Mouse (Mus musculus) cerebellum, adult 11 months (tissue): ENCODE results near the gene Ifitm6.
"Not testable (repeated sequence)": the region's sequence is repeated elsewhere in the genome, so short reads cannot be mapped to it uniquely, and the experiment has no call there.

Experiments
- DNase-seq: peaks from one replicate; pipeline ENCODE4 v3.0.0; 2022

Gene Ifitm6

DNA sequence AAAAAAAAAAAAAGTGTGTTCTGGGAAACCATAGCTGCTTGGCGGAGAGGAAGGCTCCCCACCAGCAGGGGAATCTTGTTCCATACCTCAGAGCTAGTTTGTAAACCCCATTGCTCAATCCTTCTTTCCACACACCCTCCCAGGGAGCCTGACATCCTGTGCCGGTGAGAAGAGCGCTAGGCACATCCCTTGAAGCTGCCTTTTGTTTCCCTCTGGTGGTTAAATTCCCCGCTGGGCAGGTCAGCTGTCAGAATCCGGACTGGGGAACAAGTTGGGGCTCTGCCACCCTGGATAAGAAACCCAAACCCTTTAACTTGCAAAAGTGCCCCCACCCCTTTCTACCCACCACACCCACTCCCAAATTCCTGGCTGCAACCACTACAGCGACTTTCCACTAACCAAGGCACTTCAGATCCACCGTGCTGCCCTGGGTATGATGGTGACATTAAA lies 9.4 kb downstream of the Ifitm6 start:
- DNase-seq, result no peak

DNA sequence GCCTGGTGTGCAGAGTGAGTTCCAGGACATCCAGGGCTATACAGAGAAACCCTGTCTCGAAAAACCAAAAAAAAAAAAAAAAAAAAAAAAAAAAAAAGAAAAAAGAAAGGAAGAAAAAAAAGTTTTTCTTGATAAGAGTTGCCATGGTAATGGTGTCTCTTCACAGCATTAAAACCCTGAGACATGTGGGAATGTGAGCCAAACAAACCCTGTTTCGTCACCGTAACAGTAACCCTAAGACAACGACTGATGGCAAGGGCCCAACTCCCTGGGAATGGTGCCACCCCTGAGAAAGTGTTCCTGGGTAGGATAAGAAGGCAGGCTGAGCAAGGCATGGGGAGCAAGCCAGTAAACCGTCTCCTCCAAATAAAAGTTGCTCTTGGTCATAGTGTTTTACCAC lies 10.8 kb downstream of the Ifitm6 start:
- DNase-seq, result no peak

DNA sequence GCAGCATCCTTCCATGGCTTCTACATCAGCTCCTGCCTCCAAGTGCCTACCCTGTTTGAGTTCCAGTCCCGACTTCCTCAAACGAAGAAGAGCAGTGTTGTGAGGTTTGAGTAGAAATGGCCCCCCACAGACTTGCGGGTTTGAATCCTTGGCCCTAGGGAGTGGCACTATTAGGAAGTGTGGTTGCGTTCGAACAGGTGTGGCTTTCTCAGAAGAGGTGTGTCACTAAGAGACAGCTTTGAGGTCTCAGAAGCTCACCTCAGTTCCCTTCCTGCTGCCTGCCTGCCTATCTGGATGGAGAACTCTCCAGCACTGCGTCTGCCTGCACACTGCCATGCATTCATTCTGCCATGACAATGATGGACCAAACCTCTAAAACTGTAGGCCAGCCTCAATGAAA lies 11.3 kb downstream of the Ifitm6 start:
- DNase-seq, result no peak

DNA sequence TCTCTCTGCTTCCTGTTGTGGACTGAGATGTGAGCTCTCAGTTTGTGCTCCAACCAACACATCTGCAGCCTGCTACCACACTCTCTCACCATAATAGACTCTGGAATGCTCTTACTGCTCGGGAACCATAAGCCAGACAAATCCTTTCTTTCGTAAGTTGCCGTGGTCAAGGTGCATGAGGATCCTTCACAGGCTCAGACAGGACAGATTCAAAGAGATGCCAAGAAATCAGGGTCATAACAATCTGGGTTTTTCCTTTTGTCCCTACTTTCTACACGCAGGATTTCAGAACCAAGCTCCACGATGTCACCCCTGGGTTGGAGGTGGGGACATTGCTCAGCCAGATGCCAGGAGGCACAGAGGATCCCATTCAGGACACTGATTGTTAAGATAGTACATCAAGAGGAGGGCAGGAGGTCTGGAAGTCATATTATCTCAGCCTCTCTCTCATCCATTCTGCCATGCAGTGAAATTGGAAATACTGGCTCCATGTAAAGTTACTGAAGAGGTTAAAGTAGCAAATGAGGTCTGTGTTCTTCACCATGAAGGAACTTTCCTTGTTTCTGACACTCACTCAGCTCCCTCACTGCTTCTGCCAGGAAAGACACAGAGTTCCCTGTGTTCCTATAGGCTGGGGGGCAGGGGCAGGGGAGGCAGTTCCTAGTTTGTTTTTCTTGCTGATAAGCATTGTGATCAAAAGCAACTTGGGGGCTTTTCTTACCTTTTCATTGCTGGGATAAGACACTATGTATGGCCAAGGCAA lies 14.3 kb downstream of the Ifitm6 start:
- no peak for DNase-seq

DNA sequence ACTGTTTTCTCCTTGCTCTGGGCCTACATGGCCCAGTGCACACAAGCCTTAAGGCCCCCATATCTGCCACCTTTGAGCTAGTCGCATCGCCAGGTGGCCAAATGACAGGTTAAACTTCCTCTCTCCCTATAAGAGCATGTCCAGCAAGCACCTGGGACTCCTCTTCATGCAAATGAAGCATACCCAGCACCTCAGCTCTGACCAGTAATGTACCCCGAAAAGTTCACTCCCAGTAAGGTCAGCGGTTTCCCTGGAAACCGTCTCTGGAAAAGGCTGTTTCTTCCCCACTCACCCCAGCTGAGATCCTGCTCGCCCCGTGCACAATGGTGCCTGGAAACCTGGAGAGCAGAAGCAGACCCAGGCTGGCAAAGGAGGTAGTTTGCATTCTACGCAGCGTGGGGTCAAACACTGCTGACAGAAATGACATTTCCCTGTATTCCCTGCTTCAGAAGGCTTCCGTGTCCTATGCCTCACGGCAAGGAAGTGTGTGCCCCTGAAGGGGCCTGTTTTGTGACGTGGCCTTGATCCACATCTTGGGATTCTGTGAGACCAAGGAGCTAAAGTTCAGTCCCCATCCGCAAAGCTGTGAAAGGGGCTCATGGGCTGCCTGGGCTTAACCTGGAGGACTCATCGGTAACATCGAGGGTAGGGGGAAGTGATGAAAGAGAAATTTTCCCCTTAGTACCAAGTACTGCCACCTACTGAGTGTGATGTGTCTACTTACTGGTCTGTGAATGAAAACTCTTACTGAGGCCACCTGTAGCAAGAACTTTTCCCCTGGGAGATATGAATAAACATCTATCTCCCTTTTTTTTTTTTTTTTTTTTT lies 16.6 kb downstream of the Ifitm6 start:
- DNase-seq, result no peak

DNA sequence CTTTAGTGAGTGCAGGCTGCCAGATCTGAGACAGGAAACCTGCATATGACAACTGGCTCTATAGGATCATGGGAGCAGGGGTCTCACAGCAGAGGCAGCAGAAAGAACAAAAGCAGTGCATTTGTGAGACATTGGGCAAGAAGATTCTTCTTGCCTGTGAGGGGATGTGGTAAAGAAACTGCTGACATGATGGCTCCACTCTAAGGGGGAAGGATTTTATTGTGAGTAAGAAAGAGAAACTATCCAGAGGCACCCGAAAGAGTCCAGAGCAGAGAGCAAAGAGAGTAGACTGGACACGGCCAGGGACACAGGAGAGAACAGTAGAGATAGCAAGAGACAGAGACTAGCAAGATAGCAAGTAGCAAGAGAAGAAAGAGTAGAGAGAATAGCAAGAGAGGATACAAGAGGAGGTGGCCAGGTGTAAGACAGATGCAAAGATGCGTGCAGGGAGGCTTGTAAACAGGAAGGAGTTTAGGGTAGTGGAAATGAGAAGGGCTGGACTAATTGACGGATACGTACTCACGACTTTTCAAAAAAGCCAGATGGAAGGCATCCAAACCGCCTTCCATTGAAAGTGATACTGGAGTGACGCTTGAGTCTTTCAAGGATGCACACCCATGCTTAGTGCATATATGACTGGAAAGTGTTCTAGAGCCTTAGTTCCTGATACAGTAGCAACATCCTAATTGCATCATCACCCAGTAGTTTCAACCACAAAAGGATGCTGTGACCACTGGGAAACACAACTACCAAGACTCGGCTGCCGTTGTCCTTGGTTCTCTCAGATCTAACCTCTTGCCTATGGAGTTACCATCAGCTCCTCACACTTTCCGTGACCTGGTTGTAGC lies 18.6 kb downstream of the Ifitm6 start:
- no peak for DNase-seq

DNA sequence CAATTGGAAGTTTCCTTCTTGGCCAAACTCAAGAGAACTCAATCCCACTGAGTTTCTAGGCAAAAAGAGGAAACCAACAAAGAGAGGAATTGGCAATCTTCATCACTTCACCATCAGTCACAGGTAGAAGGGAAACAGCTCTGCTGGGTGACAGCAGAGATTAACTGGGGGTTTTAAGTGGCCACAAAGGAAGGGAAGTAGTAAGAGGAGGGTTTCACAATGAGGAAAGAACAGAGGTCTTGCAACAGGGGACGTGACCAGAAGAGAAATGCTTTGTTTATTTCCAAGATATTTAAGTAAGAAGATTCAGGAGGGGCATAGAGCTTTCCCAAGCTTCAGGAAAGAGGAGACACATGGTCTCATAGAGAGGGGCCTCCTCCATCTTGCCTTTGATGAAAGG lies 19.9 kb downstream of the Ifitm6 start:
- DNase-seq, result no peak

DNA sequence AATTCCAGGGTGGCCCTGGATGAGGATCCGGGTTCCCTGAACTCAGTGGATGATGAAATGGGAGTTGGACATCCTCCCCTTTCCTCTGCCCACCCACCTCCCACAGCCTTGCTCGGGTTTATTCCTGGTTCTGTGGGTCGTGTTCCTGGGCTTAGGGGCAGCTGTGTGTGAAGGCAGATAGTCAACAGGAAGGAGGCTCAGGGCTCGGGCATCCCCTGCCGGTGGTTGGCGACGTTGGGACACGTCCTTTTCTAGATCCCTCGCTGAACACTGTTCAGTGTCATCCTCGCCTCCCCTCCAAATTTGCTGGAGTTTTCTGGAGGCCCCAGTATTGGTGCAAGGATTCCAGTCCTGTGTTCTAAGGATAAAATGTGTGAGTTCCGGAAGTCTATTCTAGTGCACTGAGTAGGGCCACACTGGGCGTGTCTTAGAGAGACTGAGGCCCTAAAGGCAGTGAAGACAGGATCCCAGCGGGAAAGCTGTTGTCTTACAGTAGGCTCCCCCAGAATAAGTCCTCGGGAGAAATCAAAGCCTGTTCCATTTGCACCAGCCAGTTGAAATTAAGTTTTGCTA lies 26.5 kb downstream of the Ifitm6 start:
- no peak for DNase-seq

DNA sequence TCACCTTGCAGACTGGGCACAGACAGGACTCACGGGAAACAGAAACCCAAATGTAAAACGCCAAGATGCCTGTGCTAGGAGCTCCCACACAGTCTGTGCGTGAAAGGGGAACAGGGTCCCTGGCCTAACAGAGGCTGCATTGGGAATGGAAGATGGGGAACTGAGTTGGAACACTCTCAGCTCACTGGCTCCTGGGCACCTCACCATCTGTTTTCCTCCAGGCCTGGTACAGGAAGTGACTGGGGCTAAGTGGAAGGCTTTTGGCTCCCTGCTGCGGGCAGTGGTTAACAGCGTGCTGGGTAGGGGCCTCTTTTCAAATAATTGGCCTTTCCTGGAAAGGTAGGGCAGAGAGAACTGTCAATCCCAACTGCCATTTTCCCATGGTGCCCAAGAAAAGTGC lies 27.1 kb downstream of the Ifitm6 start:
- DNase-seq, result no peak

DNA sequence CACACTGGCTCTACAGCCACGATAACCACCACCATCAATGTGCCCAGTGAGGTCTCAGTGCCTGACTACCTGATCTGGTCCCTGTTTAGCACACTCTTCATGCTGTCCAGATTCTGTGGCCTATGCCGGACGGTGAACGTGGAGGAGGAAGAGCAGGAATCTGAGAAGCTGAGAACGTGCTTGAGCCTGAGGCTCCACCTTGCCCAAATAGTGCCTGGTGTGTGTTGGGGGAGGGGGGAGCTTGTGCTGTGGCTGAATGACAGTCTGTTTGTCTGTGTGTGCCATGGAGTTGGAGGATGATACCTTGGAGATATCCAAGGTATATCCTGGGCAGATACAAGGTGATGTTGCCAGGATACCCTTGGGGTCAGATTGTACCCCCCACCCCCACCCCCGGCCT lies 27.5 kb downstream of the Ifitm6 start:
- DNase-seq, result no peak

DNA sequence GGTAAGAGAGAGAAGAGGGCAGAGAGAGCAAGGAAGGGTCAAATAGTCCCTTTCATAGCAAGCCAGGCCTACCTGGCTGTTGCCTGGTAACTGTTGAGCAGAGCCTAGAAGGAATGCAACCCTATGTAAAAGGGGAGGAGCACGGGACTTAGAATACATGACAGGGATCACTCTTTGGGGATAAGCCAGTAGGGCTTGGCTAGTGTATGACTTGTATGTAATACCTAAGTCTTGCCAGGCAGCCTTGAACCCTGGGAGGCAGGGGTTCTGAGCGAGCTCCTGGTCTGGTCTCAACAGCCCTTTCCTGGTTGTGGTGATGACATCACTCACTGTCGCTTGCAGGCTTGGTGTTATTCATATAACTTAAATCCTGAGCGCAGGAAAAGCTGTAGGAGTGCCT lies 28.7 kb downstream of the Ifitm6 start:
- no peak for DNase-seq

DNA sequence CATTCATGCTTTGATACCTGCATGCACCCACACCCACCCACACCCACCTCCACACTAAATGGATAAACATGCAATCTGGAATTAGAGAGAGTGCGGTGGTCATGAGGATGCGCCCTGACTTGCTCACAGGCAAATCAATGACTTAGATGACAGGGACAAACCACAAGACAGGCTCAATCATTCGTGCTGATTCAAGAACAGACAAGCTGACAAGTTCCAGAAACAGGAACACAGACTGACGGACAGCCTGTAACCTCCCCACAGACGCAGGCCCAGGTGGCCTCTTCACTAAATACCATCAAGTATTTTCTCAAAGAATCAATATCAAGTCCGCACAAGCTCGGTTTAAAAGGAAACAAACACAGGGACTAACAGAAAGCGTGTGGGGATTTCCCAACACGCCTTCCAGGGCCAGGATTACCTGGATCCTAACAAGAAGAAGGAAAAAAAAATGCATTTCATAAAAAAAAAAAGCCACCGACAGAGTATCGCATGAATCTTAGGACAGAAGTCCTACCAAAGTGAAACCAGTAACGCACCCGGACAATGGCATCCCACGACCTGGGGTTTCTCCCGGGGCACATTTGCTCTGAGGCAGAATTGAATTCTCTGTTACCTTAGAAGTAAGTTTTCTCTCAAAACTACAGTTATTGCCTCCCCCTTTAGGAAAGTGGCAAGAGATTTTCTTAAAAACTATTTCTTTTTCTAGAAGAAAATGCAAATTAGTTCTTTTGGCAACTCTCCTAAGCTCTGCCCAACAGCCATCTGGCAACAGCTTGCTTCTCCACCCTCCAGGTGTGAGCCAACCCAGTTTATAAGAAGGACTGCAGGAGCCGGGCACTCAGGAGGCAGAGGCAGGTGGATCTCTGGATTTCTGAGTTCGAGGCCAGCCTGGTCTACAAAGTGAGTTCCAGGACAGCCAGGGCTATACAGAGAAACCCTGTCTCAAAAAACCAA lies 30.3 kb downstream of the Ifitm6 start:
- no peak for DNase-seq

DNA sequence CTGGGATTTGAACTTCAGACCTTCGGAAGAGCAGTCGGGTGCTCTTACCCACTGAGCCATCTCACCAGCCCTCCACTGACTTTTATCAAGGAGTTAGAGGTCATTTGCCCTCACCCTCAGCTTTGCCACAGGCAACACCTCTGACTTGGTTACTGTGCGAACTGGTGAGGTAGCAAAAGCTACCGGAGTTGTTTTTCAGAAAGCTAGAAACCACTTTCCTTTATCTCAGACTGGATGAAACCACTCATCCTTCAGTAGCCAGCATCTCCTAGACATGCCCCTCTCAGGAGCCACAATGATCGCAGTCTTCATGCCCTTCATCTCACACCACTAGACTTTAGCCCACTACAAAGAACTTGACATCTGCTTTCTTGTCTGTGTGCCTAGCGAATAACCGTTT lies 34.8 kb downstream of the Ifitm6 start:
- DNase-seq, result no peak

DNA sequence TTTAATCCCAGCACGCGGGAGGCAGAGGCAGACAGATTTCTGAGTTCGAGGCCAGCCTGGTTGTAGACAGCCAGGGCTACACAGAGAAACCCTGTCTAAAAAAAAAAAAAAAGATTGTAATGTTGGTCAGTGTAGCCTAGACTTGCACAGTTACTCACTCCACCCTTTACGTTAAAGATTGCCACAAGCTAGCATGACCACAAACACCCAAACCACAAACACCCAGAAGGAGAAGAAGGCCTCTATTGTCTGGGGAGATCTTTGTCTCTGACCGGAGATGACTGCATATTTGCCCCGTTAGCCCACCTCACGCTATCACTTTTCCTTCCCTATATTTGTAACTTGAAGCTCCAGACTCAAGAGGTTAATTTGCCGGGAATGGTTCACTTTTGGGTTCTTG lies 36.0 kb downstream of the Ifitm6 start:
- DNase-seq, result no peak

DNA sequence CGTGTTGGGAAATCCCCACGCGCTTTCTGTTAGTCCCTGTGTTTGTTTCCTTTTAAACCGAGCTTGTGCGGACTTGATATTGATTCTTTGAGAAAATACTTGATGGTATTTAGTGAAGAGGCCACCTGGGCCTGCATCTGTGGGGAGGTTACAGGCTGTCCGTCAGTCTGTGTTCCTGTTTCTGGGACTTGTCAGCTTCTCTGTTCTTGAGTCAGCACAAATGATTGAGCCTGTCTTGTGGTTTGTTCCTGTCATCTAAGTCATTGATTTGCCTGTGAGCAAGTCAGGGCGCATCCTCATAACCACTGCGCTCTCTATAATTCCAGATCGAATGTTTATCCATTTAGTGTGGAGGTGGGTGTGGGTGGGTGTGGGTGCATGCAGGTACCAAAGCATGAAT lies 41.0 kb downstream of the Ifitm6 start:
- not testable (repeated sequence) for DNase-seq

DNA sequence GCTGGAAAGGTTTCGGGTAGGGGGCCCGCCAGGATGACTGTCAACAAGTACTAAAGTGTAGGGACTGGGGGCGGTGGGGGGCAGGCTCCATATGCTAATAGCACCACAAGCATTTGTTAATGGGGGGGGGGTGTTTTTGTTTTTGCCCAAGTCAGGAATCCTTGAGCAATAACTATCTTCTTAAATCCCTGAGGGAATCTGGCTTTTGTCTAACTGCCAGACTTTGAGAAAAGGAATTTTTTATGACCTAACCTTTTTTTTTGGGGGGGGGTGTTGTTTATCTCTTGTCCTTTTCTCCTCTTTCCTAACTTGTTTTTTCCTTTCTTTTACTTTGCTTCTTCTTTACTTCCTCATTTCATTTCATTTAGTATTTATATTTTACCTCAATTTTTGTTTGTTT lies 42.3 kb downstream of the Ifitm6 start:
- DNase-seq, result no peak

DNA sequence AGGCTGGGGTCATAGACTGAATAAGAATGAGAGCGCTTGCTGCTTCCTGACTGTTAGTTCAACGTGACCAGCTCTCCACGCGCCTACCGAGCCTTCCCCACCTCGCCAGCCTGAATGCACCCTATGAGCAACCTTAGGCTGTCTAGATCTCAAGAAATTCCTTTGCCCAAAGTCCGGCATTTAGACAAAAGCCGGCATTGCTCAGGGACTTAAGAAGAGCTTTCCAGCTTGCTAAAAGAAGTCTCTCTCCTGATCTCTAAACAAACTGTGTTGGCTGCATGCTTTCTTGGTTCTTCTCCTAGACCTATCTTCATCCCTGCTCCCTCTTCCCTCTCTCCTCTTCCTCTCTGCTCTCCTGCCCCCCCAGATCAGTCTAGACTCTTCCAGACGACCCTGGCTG lies 42.8 kb downstream of the Ifitm6 start:
- no peak for DNase-seq

DNA sequence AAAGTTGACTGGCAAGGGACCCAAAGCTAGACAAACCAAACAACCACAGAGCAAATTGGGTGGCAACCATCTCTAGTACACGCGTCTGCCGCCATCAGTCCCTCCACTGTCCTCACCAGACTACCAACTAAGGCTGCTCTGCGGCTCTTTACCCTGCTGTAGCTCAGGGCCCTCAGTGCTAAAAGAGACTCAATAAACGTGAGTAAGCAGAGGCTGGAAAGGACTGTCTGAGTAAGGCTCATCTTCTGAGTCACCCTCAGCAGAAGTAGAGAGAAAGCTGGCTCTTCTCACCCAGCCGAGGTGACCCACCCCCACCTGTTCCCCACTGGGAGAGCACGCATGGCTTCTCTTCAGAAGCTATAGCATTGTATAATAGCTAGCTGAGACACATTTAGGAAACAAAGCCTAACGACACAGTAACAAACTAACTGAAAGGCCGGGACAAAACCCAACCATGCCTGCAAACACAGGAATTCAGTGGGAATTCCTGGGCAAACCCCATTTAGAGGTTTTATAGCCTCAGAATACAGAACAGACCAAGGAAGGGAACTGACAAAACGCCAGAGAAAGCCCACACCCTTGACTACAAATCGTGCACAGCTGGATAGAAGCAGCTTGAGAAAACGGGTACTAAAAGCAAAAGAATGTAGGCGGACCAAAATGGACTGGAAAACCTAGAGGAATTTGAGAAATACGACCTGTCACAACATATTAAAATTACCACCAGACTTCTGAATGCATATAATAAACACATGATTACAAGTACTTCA lies 44.1 kb downstream of the Ifitm6 start:
- DNase-seq, result no peak

DNA sequence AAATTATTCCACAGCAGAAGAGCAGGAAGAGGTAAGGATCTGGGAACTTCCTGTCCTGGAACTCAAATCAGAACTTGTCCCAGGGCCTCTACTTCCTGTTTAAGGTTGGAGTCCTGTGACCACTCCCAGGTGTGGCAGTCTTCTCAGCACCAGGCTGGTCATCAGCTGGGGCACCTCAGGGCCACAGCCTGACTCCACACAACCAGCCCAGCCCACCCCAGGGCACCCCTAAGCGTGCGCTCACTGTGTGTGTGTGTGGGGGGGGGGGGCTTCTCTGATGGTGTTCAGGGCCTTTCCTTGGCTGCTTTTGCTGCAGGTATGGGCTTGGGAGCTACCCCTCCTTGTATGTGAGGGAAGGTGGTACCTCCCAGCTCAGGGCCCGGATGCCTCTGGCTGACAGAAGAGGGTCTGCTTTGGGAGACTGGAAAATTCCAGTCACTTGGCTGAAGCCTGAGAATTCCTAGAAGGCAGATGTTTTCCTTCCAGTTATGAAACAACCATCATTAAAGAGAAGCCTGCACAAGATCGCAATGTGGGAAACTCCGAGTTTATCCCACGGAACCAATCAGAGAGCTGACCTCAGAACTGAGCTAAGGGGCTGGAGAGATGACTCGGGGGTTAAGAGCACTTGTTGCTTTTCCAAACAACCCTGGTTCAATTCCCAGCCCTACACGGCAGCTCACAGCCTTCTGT lies 46.1 kb downstream of the Ifitm6 start:
- DNase-seq, result no peak

DNA sequence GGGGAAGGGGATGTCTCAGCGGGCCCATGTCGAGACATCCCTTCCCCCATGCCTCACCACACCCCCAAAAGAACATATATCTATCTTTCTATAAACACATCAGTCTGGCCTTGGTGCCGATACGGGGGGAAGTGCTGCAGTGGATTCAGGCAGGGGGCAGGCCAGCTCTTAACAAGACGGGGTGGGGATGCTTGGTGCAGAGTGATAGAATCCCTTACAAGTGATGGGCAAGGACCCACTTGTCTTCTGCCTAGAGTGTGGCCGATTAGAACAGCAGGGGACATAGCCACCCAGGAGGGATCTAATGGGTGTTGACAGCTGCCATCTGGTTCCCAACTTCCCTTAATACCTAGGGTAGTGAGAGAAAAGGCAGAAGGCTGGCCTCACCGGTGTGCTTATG lies 46.8 kb downstream of the Ifitm6 start:
- no peak for DNase-seq
